ENCODE assay signal across 17 mouse cellular contexts in genomic region chr13:31621741-31622140, GRCm38 (mm10). TPM values are rescaled to one million over a fixed set of nuclear protein-coding genes. Genes with fewer than 3 reads are reported as not detected.
"Had no signal": no experiment of that assay in that cellular context is flagged by ENCODE, and none has a peak within 500 bp of the region (broad histone marks: within the 10 kb centered on the region; RNA-seq: fewer than 3 reads in every experiment).

No protein-coding gene starts in this region.

- ATAC-seq: liver, postnatal 0 days; midbrain, embryonic 13.5 days had no signal

- H3K9ac ChIP-seq: kidney, embryonic 15.5 days; limb, embryonic 12.5 days; liver, embryonic 13.5 days; liver, postnatal 0 days; lung, embryonic 15.5 days; midbrain, embryonic 13.5 days; stomach, embryonic 15.5 days had no signal

- H3K36me3 ChIP-seq: kidney, embryonic 15.5 days; limb, embryonic 12.5 days; liver, embryonic 13.5 days; lung, embryonic 15.5 days; midbrain, embryonic 13.5 days; stomach, embryonic 15.5 days had no signal

- H3K9me3 ChIP-seq: kidney, embryonic 15.5 days; limb, embryonic 12.5 days; liver, embryonic 13.5 days; lung, embryonic 15.5 days; midbrain, embryonic 13.5 days; stomach, embryonic 15.5 days had no signal

- H3K4me3 ChIP-seq: kidney, embryonic 15.5 days; limb, embryonic 12.5 days; liver, embryonic 13.5 days; lung, embryonic 15.5 days; megakaryocyte, embryonic 14.5 days; midbrain, embryonic 13.5 days; stomach, embryonic 15.5 days had no signal

- H3K27ac ChIP-seq: kidney, embryonic 15.5 days; limb, embryonic 12.5 days; liver, embryonic 13.5 days; lung, embryonic 15.5 days; macrophage; midbrain, embryonic 13.5 days; stomach, embryonic 15.5 days had no signal

- H3K4me2 ChIP-seq: kidney, embryonic 15.5 days; limb, embryonic 12.5 days; liver, embryonic 13.5 days; midbrain, embryonic 13.5 days; stomach, embryonic 15.5 days had no signal

- DNase-seq: kidney, adult 2 months; kidney, postnatal 14 days; liver; liver, embryonic 13.5 days; liver, postnatal 0 days; lung, postnatal 14 days; right cerebral cortex, postnatal 4 days; thymus, adult 2 months; thymus, postnatal 25 days had no signal

RNA-seq across cellular contexts. Expression of gene Foxf2, which starts 3.9 kb away (rescaled TPM):
- polyA plus RNA-seq: kidney, adult 2 months; liver, embryonic 13.5 days; liver, postnatal 0 days; macrophage; testis, adult 2 months had no signal
